Mouse (Mus musculus): ENCODE data around the gene Olfml2a. TPM values are rescaled to one million over a fixed set of nuclear protein-coding genes. Genes with fewer than 3 reads are reported as not detected.

The Olfml2a gene
- total and polyA plus RNA-seq, 3 experiments: 0.12 to 0.33 TPM; not detected in 1

DNA sequence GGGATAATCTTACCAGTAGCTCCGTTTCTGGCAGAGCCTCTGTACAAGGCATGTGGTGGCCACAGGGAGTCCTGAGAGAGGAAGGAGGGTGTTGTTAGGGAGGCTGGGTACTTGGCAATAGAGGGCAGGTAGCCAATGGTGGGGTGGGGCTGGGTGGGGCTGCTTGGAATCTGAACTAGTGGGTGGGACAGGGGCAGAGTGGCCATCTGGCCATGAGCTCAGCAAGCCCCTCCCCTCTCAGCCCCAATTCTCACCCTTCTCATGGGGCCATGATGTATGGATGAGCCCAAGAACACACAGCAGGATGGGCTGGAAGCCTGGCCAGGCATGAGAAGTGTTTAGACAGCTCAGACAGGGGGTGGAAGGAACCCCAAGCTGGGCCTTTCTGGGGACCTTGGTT, 55.6 kb downstream of the Olfml2a start:
- Histone ChIP-seq H3K9me3 (replicated peaks; ENCODE audit: insufficient read depth, low read length) (no peaks in the 10 kb centered on the region), H3K27ac (ENCODE audit: control insufficient read depth, low read depth, low read length) (no peak overlapping the region), H3K79me2 (ENCODE audit: control insufficient read depth, insufficient read depth, low read length, poor library complexity) (no peaks in the 10 kb centered on the region), H3K4me1 (ENCODE audit: control insufficient read depth in 1 of 2, insufficient read depth in 2 of 2, low read length in 2 of 2) (peaks cover 4 to 22% of the 10 kb centered on the region in 2 experiments; a peak in 3 of 4 replicates), H3K4me3 (ENCODE audit: control insufficient read depth in 1 of 2, insufficient read depth in 1 of 2, low read depth in 2 of 2, low read length in 2 of 2) (no peak overlapping the region), H3K36me3 (ENCODE audit: control insufficient read depth in 1 of 2, insufficient read depth in 2 of 2, low read length in 2 of 2) (peaks cover 0 to 9% of the 10 kb centered on the region in 2 experiments; a peak in 2 of 4 replicates), H3K27me3 (ENCODE audit: control insufficient read depth in 1 of 2, insufficient read depth in 2 of 2, low read length in 2 of 2) (no peaks in the 10 kb centered on the region), H3K9ac (ENCODE audit: control insufficient read depth, low read depth, low read length, poor library complexity, severe bottlenecking) (no peak overlapping the region)
- TF ChIP-seq POLR2AphosphoS2 (IDR thresholded peaks at IDR 0.05; ENCODE audit: low read length) (no peak), MAX (IDR thresholded peaks at IDR 0.05; ENCODE audit: low read length) (no peak), TAL1 (IDR thresholded peaks at IDR 0.05; ENCODE audit: low read length) (no peak), TBP (IDR thresholded peaks at IDR 0.05; ENCODE audit: low read depth, low read length) (no peak), USF1 (IDR thresholded peaks at IDR 0.05; ENCODE audit: low read depth, low read length) (no peak), GATA1 (IDR thresholded peaks at IDR 0.05; ENCODE audit: low read depth, low read length) (no peak), MEF2A (IDR thresholded peaks at IDR 0.05; ENCODE audit: extremely low read depth, insufficient replicate concordance, low read depth, low read length, poor library complexity, severe bottlenecking) (no peak), ETS1 (IDR thresholded peaks at IDR 0.05; ENCODE audit: low read depth, low read length) (no peak), HCFC1 (IDR thresholded peaks at IDR 0.05; ENCODE audit: low read depth, low read length) (no peak), BHLHE40 (IDR thresholded peaks at IDR 0.05; ENCODE audit: borderline replicate concordance, low read depth, low read length) (no peak), POLR2A (IDR thresholded peaks at IDR 0.05; ENCODE audit: control insufficient read depth in 1 of 2, insufficient read depth in 1 of 2, low read depth in 1 of 2, low read length in 2 of 2, poor library complexity in 1 of 2) (no peak)
- no peak for DNase-seq (ENCODE audit: low read depth, low spot score)

DNA sequence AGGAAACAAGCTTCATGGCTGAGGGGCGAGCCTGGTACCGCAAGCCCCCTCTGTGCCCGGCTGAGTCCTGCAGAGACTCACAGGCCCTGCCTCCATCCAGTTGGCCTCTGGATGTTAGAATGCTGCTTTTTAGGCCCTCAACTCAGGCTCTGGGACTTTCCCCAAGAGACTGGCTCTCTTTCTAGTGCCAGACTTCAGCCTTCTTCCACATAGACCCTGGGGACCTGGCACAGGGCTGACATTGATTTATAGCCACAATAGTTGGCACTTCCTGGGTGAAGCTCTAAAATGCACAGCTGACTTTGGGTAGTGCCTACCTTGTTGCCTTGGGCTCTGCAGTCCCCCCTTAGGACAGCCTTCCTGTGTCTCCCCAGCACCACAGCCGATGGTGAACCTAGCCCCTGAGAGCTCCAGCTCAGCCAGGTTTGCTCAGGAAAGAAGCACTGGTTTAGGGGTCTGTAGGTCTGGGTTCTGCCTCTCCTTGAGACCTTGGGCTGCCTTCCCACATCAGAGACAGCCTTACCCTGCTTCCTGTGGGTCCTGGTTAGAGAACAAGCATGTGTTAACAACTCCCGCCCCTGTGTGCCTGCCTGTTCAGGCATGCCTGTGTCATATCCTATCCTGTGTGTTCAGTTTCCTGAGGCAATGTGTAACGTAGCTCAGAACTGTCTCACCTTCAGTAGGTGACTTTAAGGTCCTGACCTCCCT, 56.2 kb downstream of the Olfml2a start:
- Histone ChIP-seq H3K9ac (ENCODE audit: control insufficient read depth, low read depth, low read length, poor library complexity, severe bottlenecking) (no peak overlapping the region), H3K27ac (ENCODE audit: control insufficient read depth, low read depth, low read length) (no peak overlapping the region), H3K4me1 (ENCODE audit: control insufficient read depth in 1 of 2, insufficient read depth in 2 of 2, low read length in 2 of 2) (peaks cover 4 to 22% of the 10 kb centered on the region in 2 experiments; a peak in 3 of 4 replicates), H3K27me3 (ENCODE audit: control insufficient read depth in 1 of 2, insufficient read depth in 2 of 2, low read length in 2 of 2) (no peaks in the 10 kb centered on the region), H3K79me2 (ENCODE audit: control insufficient read depth, insufficient read depth, low read length, poor library complexity) (no peaks in the 10 kb centered on the region), H3K9me3 (replicated peaks; ENCODE audit: insufficient read depth, low read length) (no peaks in the 10 kb centered on the region), H3K36me3 (ENCODE audit: control insufficient read depth in 1 of 2, insufficient read depth in 2 of 2, low read length in 2 of 2) (peaks cover 0 to 9% of the 10 kb centered on the region in 2 experiments; a peak in 2 of 4 replicates), H3K4me3 (ENCODE audit: control insufficient read depth in 1 of 2, insufficient read depth in 1 of 2, low read depth in 2 of 2, low read length in 2 of 2) (no peak overlapping the region)
- no peak for TF ChIP-seq POLR2AphosphoS2 (IDR thresholded peaks at IDR 0.05; ENCODE audit: low read length)
- TF ChIP-seq ZNF384 (IDR thresholded peaks at IDR 0.05; ENCODE audit: low read depth, low read length): no peak
- no peak for TF ChIP-seq MEF2A (IDR thresholded peaks at IDR 0.05; ENCODE audit: extremely low read depth, insufficient replicate concordance, low read depth, low read length, poor library complexity, severe bottlenecking)
- TF ChIP-seq MYC (IDR thresholded peaks at IDR 0.05; ENCODE audit: low read depth, low read length): no peak
- TF ChIP-seq SMC3 (IDR thresholded peaks at IDR 0.05; ENCODE audit: low read depth, low read length): no peak
- no peak for TF ChIP-seq CTCF (IDR thresholded peaks at IDR 0.05 in 2 of 3, conservative IDR thresholded peaks at IDR 0.05 in 1 of 3; ENCODE audit: control insufficient read depth in 1 of 3, insufficient read depth in 1 of 3, low read depth in 2 of 3, low read length in 3 of 3, poor library complexity in 1 of 3, severe bottlenecking in 1 of 3)
- TF ChIP-seq MXI1 (IDR thresholded peaks at IDR 0.05; ENCODE audit: low read depth, low read length): no peak
- no peak for TF ChIP-seq MAFK (IDR thresholded peaks at IDR 0.05; ENCODE audit: borderline replicate concordance, low read depth, low read length)
- TF ChIP-seq MYB (IDR thresholded peaks at IDR 0.05; ENCODE audit: low read depth, low read length): no peak
- no peak for TF ChIP-seq RCOR1 (IDR thresholded peaks at IDR 0.05; ENCODE audit: low read depth, low read length)
- TF ChIP-seq HCFC1 (IDR thresholded peaks at IDR 0.05; ENCODE audit: low read depth, low read length): no peak
- no peak for TF ChIP-seq TBP (IDR thresholded peaks at IDR 0.05; ENCODE audit: low read depth, low read length)
- no peak for TF ChIP-seq RAD21 (IDR thresholded peaks at IDR 0.05; ENCODE audit: low read depth, low read length)
- TF ChIP-seq TCF12 (IDR thresholded peaks at IDR 0.05; ENCODE audit: low read depth, low read length): no peak
- TF ChIP-seq ELF1 (IDR thresholded peaks at IDR 0.05; ENCODE audit: low read depth, low read length): no peak
- no peak for TF ChIP-seq POLR2A (IDR thresholded peaks at IDR 0.05; ENCODE audit: control insufficient read depth in 1 of 2, insufficient read depth in 1 of 2, low read depth in 1 of 2, low read length in 2 of 2, poor library complexity in 1 of 2)
- no peak for TF ChIP-seq KAT2A (conservative IDR thresholded peaks at IDR 0.05; ENCODE audit: low read depth, low read length)
- TF ChIP-seq TAL1 (IDR thresholded peaks at IDR 0.05; ENCODE audit: low read length): no peak
- TF ChIP-seq GATA1 (IDR thresholded peaks at IDR 0.05; ENCODE audit: low read depth, low read length): no peak
- no peak for DNase-seq (ENCODE audit: low read depth, low spot score)

All from MEL (cell line).